Mouse (Mus musculus): ENCODE data around the gene Msh5. TPM values are rescaled to one million over a fixed set of nuclear protein-coding genes. Genes with fewer than 3 reads are reported as not detected.

Gene Msh5
- polyA plus RNA-seq, 1 experiment from 2014 or later: 4.1 TPM

- no peak overlapping the region for H3K4me3 ChIP-seq
- peaks cover 28% of the 10 kb centered on the region for H3K4me1 ChIP-seq
- H3K27me3 ChIP-seq (replicated peaks): peaks cover 63% of the 10 kb centered on the region
- H3K4me2 ChIP-seq: no peak overlapping the region
- H3K27ac ChIP-seq (replicated peaks): no peak overlapping the region
- H3K36me3 ChIP-seq: 0 out of 2 replicates have a peak, but pooled peaks cover under 1% of the 10 kb centered on the region
- 69% methylated on average over 17 of the region's 17 CpGs for WGBS
- ATAC-seq (ENCODE audit: extremely low read depth, insufficient number of reproducible peaks, low FRiP score, low TSS enrichment): no peak
- no peak overlapping the region for H3K9ac ChIP-seq
- no peaks in the 10 kb centered on the region for H3K9me3 ChIP-seq
Measured at GRCm38 (mm10) chr17:35068213-35068914, 21.8 kb upstream of the Msh5 start.

- H3K27me3 ChIP-seq (replicated peaks): peaks cover 67% of the 10 kb centered on the region
- H3K36me3 ChIP-seq: peaks cover 23% of the 10 kb centered on the region
- peak within 1 kb of the TSS; percentile 77 for H3K4me2 ChIP-seq
- peak within 1 kb of the TSS; percentile 47 for H3K4me3 ChIP-seq
- H3K4me1 ChIP-seq: peaks cover 35% of the 10 kb centered on the region
- H3K9me3 ChIP-seq: no peaks in the 10 kb centered on the region
- ATAC-seq (ENCODE audit: extremely low read depth, insufficient number of reproducible peaks, low FRiP score, low TSS enrichment): no peak
- WGBS: 38% methylated on average over 10 of the region's 10 CpGs
- H3K9ac ChIP-seq: peak within 1 kb of the TSS; percentile 71
- no peak within 1 kb of the TSS for H3K27ac ChIP-seq (replicated peaks)
Measured at GRCm38 (mm10) chr17:35066084-35066483, 19.5 kb upstream of the Msh5 start, which contains the start of gene Mpig6b. Gene Mpig6b (minus strand): TSS chr17:35066184.

- no peak; the same call in 1 of the 2 replicates for ATAC-seq (ENCODE audit: extremely low read depth, insufficient number of reproducible peaks, low FRiP score, low TSS enrichment)
- H3K27me3 ChIP-seq (replicated peaks): peaks cover 67% of the 10 kb centered on the region
- H3K9ac ChIP-seq: peak within 1 kb of the TSS; percentile 71
- no peak within 1 kb of the TSS; the same call in 1 of the 2 replicates for H3K27ac ChIP-seq (replicated peaks)
- peak within 1 kb of the TSS; percentile 47 for H3K4me3 ChIP-seq
- peaks cover 30% of the 10 kb centered on the region for H3K36me3 ChIP-seq
- WGBS: 2% methylated on average over 48 of the region's 48 CpGs
- peak within 1 kb of the TSS; percentile 77 for H3K4me2 ChIP-seq
- H3K9me3 ChIP-seq: no peaks in the 10 kb centered on the region
- peaks cover 37% of the 10 kb centered on the region for H3K4me1 ChIP-seq
Measured at GRCm38 (mm10) chr17:35064951-35065947, 18.7 kb upstream of the Msh5 start, which contains the start of gene Ly6g6c. Gene Ly6g6c (plus strand): TSS chr17:35065388.

GRCm38 (mm10) chr17:35064378-35064877 lies 17.9 kb upstream of the Msh5 start:
- ATAC-seq (ENCODE audit: extremely low read depth, insufficient number of reproducible peaks, low FRiP score, low TSS enrichment): no peak
- H3K9ac ChIP-seq: peak overlapping the region; percentile 71
- peak overlapping the region; percentile 47 for H3K4me3 ChIP-seq
- H3K4me2 ChIP-seq: peak overlapping the region; percentile 77
- no peak overlapping the region; the same call in 1 of the 2 replicates for H3K27ac ChIP-seq (replicated peaks)
- H3K27me3 ChIP-seq (replicated peaks): peaks cover 65% of the 10 kb centered on the region
- peaks cover 43% of the 10 kb centered on the region for H3K4me1 ChIP-seq
- peaks cover 30% of the 10 kb centered on the region for H3K36me3 ChIP-seq
- WGBS: 25% methylated on average over 10 of the region's 10 CpGs
- H3K9me3 ChIP-seq: no peaks in the 10 kb centered on the region

GRCm38 (mm10) chr17:35063466-35063865 lies 16.9 kb upstream of the Msh5 start:
- H3K4me2 ChIP-seq: no peak overlapping the region
- H3K9me3 ChIP-seq: no peaks in the 10 kb centered on the region
- WGBS: 74% methylated on average over 3 of the region's 3 CpGs
- H3K4me3 ChIP-seq: no peak overlapping the region
- H3K36me3 ChIP-seq: peaks cover 32% of the 10 kb centered on the region
- ATAC-seq (ENCODE audit: extremely low read depth, insufficient number of reproducible peaks, low FRiP score, low TSS enrichment): no peak
- H3K27ac ChIP-seq (replicated peaks): no peak overlapping the region
- no peak overlapping the region for H3K9ac ChIP-seq
- H3K27me3 ChIP-seq (replicated peaks): peaks cover 55% of the 10 kb centered on the region
- peaks cover 46% of the 10 kb centered on the region for H3K4me1 ChIP-seq

- WGBS: 75% methylated on average over 8 of the region's 8 CpGs
Measured at GRCm38 (mm10) chr17:35061299-35061698, 14.8 kb upstream of the Msh5 start.

GRCm38 (mm10) chr17:35060737-35061297 lies 14.3 kb upstream of the Msh5 start:
- Histone ChIP-seq H3K4me1 (peaks cover 53% of the 10 kb centered on the region), H3K9ac (peak overlapping the region; percentile 97), H3K9me3 (no peaks in the 10 kb centered on the region), H3K36me3 (peaks cover 58% of the 10 kb centered on the region), H3K4me2 (peak overlapping the region; percentile 82), H3K4me3 (peak overlapping the region; percentile 86), H3K27me3 (replicated peaks) (peaks cover 29% of the 10 kb centered on the region), H3K27ac (replicated peaks) (no peak overlapping the region)
- WGBS: 66% methylated on average over 22 of the region's 22 CpGs
- no peak for ATAC-seq (ENCODE audit: extremely low read depth, insufficient number of reproducible peaks, low FRiP score, low TSS enrichment)

More at GRCm38 (mm10) chr17:35061299-35061698, 14.8 kb upstream of the Msh5 start:
- H3K36me3 ChIP-seq: peaks cover 53% of the 10 kb centered on the region
- no peak overlapping the region; the same call in 1 of the 2 replicates for H3K4me3 ChIP-seq
- no peak for ATAC-seq (ENCODE audit: extremely low read depth, insufficient number of reproducible peaks, low FRiP score, low TSS enrichment)
- no peak overlapping the region for H3K4me2 ChIP-seq
- H3K9ac ChIP-seq: 0 out of 2 replicates have a peak overlapping the region, but pooled peaks have one; percentile 28
- H3K4me1 ChIP-seq: peaks cover 52% of the 10 kb centered on the region
- H3K27ac ChIP-seq (replicated peaks): no peak overlapping the region
- H3K27me3 ChIP-seq (replicated peaks): peaks cover 33% of the 10 kb centered on the region
- H3K9me3 ChIP-seq: no peaks in the 10 kb centered on the region

GRCm38 (mm10) chr17:35060071-35060470 lies 13.5 kb upstream of the Msh5 start:
- peaks cover 48% of the 10 kb centered on the region for H3K4me1 ChIP-seq
- peak overlapping the region; percentile 86 for H3K4me3 ChIP-seq
- peak overlapping the region; percentile 97 for H3K9ac ChIP-seq
- peaks cover 66% of the 10 kb centered on the region for H3K36me3 ChIP-seq
- H3K27ac ChIP-seq (replicated peaks): peak overlapping the region; percentile 96
- H3K4me2 ChIP-seq: peak overlapping the region; percentile 82
- H3K9me3 ChIP-seq: no peaks in the 10 kb centered on the region
- 21% methylated on average over 14 of the region's 14 CpGs for WGBS
- no peak for ATAC-seq (ENCODE audit: extremely low read depth, insufficient number of reproducible peaks, low FRiP score, low TSS enrichment)
- H3K27me3 ChIP-seq (replicated peaks): peaks cover 21% of the 10 kb centered on the region

GRCm38 (mm10) chr17:35058911-35059892 lies 12.7 kb upstream of the Msh5 start, which contains the start of gene Ddah2:
Gene Ddah2 (plus strand): TSS chr17:35059035.
- H3K9ac ChIP-seq: peak within 1 kb of the TSS; percentile 97
- peak within 1 kb of the TSS; percentile 96 for H3K27ac ChIP-seq (replicated peaks)
- H3K27me3 ChIP-seq (replicated peaks): peaks cover 13% of the 10 kb centered on the region
- peak within 1 kb of the TSS; percentile 86 for H3K4me3 ChIP-seq
- peak; percentile 89 for ATAC-seq (ENCODE audit: extremely low read depth, insufficient number of reproducible peaks, low FRiP score, low TSS enrichment)
- H3K36me3 ChIP-seq: peaks cover 74% of the 10 kb centered on the region
- peaks cover 42% of the 10 kb centered on the region for H3K4me1 ChIP-seq
- H3K9me3 ChIP-seq: no peaks in the 10 kb centered on the region
- WGBS: under 1% methylated on average over 57 of the region's 57 CpGs
- H3K4me2 ChIP-seq: peak within 1 kb of the TSS; percentile 82

- H3K9ac ChIP-seq: peak overlapping the region; percentile 97
- H3K4me1 ChIP-seq: peaks cover 44% of the 10 kb centered on the region
- H3K4me2 ChIP-seq: peak overlapping the region; percentile 82
- 55% methylated on average over 9 of the region's 9 CpGs for WGBS
- peaks cover 4% of the 10 kb centered on the region; the same call in 1 of the 2 replicates for H3K27me3 ChIP-seq (replicated peaks)
- no peak for ATAC-seq (ENCODE audit: extremely low read depth, insufficient number of reproducible peaks, low FRiP score, low TSS enrichment)
- H3K9me3 ChIP-seq: no peaks in the 10 kb centered on the region
- H3K4me3 ChIP-seq: peak overlapping the region; percentile 86
- peaks cover 82% of the 10 kb centered on the region for H3K36me3 ChIP-seq
- H3K27ac ChIP-seq (replicated peaks): peak overlapping the region; percentile 96
Measured at GRCm38 (mm10) chr17:35058316-35058715, 11.8 kb upstream of the Msh5 start.

Measured in heart, embryonic 13.5 days (tissue).